Mouse (Mus musculus) kidney, adult 2 months (tissue): ENCODE measurements around the gene Arih2.

Experiments used
- CTCF ChIP-seq: fragments of 200-500 bp; conservative IDR thresholded peaks from 2 replicates; pipeline ENCODE4 v1.5.1; 2011; ENCODE audit warnings: low read depth, mild to moderate bottlenecking, control low read depth, low read length, moderate library complexity, mixed read lengths; ENCODE audit not compliant: insufficient read depth, insufficient read length
- POLR2A ChIP-seq: fragments of 200-500 bp; IDR thresholded peaks from one replicate; pipeline ENCODE4 v1.6.1; 2011; ENCODE audit warnings: low read depth, low read length, control low read depth

DNA sequence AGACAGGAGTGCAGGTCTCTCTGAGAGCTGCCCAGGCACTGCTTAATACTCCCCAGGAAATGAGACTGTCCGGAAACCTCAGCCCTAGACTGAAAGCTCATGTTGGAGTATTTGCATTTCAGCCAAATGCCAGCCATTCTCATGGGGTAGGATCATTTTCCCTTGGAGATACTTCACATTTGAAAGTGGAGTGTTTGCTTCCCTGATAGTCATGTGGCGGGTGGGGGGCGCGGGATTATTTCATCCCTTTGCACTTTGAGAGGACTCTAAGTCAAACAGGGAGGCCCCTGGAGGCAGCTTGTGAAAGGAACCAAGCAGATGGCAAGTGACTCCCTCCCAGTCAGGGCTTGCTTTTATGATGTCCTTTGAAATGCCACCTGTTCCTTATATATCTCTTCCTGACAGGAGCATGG is 37.3 kb upstream of the Arih2 start:
- TF ChIP-seq CTCF (no peak), POLR2A (no peak)
